Mouse (Mus musculus) kidney, postnatal 4 days (tissue): Measurements from ENCODE around the gene Smpdl3b.
A peak's percentile ranks its signal among the peaks of the same experiment; 100 is the strongest.
"Not testable (repeated sequence)": the region's sequence is repeated elsewhere in the genome, so short reads cannot be mapped to it uniquely, and the experiment has no call there.

Experiments used
- DNase-seq, 2 experiments: peaks; one replicate each; pipeline ENCODE4 v3.0.0; 2021; ENCODE audit warnings: mixed read lengths in 2 of 2

Gene Smpdl3b

GRCm38 (mm10) chr4:132756974-132757373, at the start of gene Smpdl3b:
Smpdl3b (minus strand) TSS chr4:132757252.
- DNase-seq = peak; percentile 81 to 86

- no peak for DNase-seq
These were observed 49.7 kb upstream of the Smpdl3b start for GRCm38 (mm10) chr4:132806620-132807191.

GRCm38 (mm10) chr4:132805599-132806197, 48.6 kb upstream of the Smpdl3b start:
- no peak for DNase-seq

GRCm38 (mm10) chr4:132805146-132805545, 48.1 kb upstream of the Smpdl3b start:
- DNase-seq = no peak

GRCm38 (mm10) chr4:132804331-132804730, 47.3 kb upstream of the Smpdl3b start:
- no peak for DNase-seq

- no peak for DNase-seq
These were observed 46.8 kb upstream of the Smpdl3b start for GRCm38 (mm10) chr4:132803876-132804275.

GRCm38 (mm10) chr4:132803212-132803611, 46.2 kb upstream of the Smpdl3b start:
- DNase-seq = no peak

- peak in 1 of 2 experiments; percentile 42 for DNase-seq
These were observed 45.2 kb upstream of the Smpdl3b start for GRCm38 (mm10) chr4:132802171-132802637.

- DNase-seq = no peak
These were observed 44.4 kb upstream of the Smpdl3b start for GRCm38 (mm10) chr4:132801176-132802077.

GRCm38 (mm10) chr4:132799845-132800244, 42.8 kb upstream of the Smpdl3b start:
- DNase-seq = no peak

GRCm38 (mm10) chr4:132798666-132799065, 41.6 kb upstream of the Smpdl3b start:
- not testable (repeated sequence) for DNase-seq

GRCm38 (mm10) chr4:132798028-132798427, 41.0 kb upstream of the Smpdl3b start:
- DNase-seq = no peak

GRCm38 (mm10) chr4:132797461-132797860, 40.4 kb upstream of the Smpdl3b start:
- DNase-seq = no peak

GRCm38 (mm10) chr4:132796196-132796886, 39.3 kb upstream of the Smpdl3b start, which contains the start of gene Themis2:
Themis2 (minus strand) TSS chr4:132796387.
- peak; percentile 85 to 89 for DNase-seq

GRCm38 (mm10) chr4:132795171-132795570, 38.1 kb upstream of the Smpdl3b start:
- no peak for DNase-seq

- DNase-seq = no peak
These were observed 37.7 kb upstream of the Smpdl3b start for GRCm38 (mm10) chr4:132794760-132795159.

GRCm38 (mm10) chr4:132794028-132794427, 37.0 kb upstream of the Smpdl3b start:
- peak; percentile 8 to 14 for DNase-seq

- not testable (repeated sequence) for DNase-seq
These were observed 36.4 kb upstream of the Smpdl3b start for GRCm38 (mm10) chr4:132793322-132794004.

- DNase-seq = no peak
These were observed 32.7 kb upstream of the Smpdl3b start for GRCm38 (mm10) chr4:132789731-132790130.

- no peak for DNase-seq
These were observed 28.2 kb upstream of the Smpdl3b start for GRCm38 (mm10) chr4:132785228-132785627.

- no peak for DNase-seq
These were observed 26.7 kb upstream of the Smpdl3b start for GRCm38 (mm10) chr4:132783732-132784131.

GRCm38 (mm10) chr4:132780288-132780687, 23.2 kb upstream of the Smpdl3b start:
- DNase-seq = no peak
